Mouse (Mus musculus): ENCODE results near the gene Luzp2.

- no peak for TF ChIP-seq GATA1 (IDR thresholded peaks at IDR 0.05; ENCODE audit: borderline replicate concordance, low read length)
- no peak for TF ChIP-seq FLI1 (IDR thresholded peaks at IDR 0.05; ENCODE audit: low read length)
Observed at GRCm38 (mm10) chr7:54846692-54847020, 11.4 kb downstream of the Luzp2 start.

Data from megakaryocyte, embryonic 14.5 days (primary cell).